21 mouse cellular contexts compared by ENCODE assay signal in the genomic region with DNA sequence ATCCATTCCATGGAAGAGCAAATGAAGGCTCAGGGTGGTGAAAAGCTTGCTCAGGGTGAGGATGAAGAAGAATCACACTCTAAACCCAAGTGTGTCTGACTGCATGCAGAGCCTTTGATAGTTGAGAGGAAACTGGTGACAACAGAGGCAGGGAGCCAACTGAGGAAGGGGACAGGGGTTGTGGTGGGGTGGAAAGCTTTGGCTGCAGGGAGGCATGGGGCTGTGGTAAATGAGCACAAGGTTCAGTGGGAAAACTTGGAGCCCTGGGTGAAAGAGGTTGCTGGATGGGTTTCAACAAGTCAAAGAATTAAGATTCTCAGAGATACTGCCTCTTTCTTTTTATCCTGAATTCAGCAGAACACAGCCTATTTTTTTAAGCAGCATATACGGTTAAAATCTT. TPM values are rescaled to one million over a fixed set of nuclear protein-coding genes. Genes with fewer than 3 reads are reported as not detected.
DNase-seq lines count a peak whose midpoint lies in the region; ATAC-seq and TF ChIP-seq lines count a peak whose summit lies in the region.
"Had no signal": no experiment of that assay in that cellular context is flagged by ENCODE, and none has a peak within 500 bp of the region (broad histone marks: within the 10 kb centered on the region; RNA-seq: fewer than 3 reads in every experiment).

No protein-coding gene starts in this region.

- peaks cover 3% of the 10 kb centered on the region for H3K4me1 ChIP-seq in heart, adult 2 months (ENCODE audit: control insufficient read depth, insufficient read depth, low read length)
- H3K4me1 ChIP-seq in hindbrain, embryonic 13.5 days (replicated peaks), result peaks cover 5% of the 10 kb centered on the region; the same call in 1 of the 2 replicates
- no peaks in the 10 kb centered on the region for H3K4me1 ChIP-seq in hindbrain, embryonic 11.5 days (replicated peaks; ENCODE audit: control insufficient read depth, insufficient read depth, low read length)
- peaks cover 7% of the 10 kb centered on the region for H3K4me1 ChIP-seq in lung, embryonic 16.5 days (replicated peaks; ENCODE audit: control insufficient read depth, insufficient read depth, low read length)
- H3K4me1 ChIP-seq in stomach, embryonic 16.5 days (ENCODE audit: control insufficient read depth, insufficient read depth, low read length), result peaks cover 17% of the 10 kb centered on the region

- H3K36me3 ChIP-seq in heart, adult 2 months (ENCODE audit: control insufficient read depth, insufficient read depth, low read length), result no peaks in the 10 kb centered on the region
- no peaks in the 10 kb centered on the region for H3K36me3 ChIP-seq in hindbrain, embryonic 13.5 days
- no peaks in the 10 kb centered on the region for H3K36me3 ChIP-seq in hindbrain, embryonic 11.5 days (ENCODE audit: control insufficient read depth, insufficient read depth, low read length)
- no peaks in the 10 kb centered on the region for H3K36me3 ChIP-seq in lung, embryonic 16.5 days (ENCODE audit: control insufficient read depth, insufficient read depth, low read length)
- H3K36me3 ChIP-seq in stomach, embryonic 16.5 days (ENCODE audit: control insufficient read depth, insufficient read depth, low read length), result no peaks in the 10 kb centered on the region
- H3K36me3 ChIP-seq: hindbrain, embryonic 12.5 days; intestine, embryonic 15.5 days had no signal

- H3K4me3 ChIP-seq in heart, adult 2 months, result no peak overlapping the region
- no peak overlapping the region for H3K4me3 ChIP-seq in hindbrain, embryonic 13.5 days
- H3K4me3 ChIP-seq in hindbrain, embryonic 11.5 days (ENCODE audit: low read depth, low read length), result no peak overlapping the region
- H3K4me3 ChIP-seq in lung, embryonic 16.5 days (ENCODE audit: low read length), result no peak overlapping the region
- no peak overlapping the region for H3K4me3 ChIP-seq in stomach, embryonic 16.5 days (replicated peaks; ENCODE audit: low read length)
- H3K4me3 ChIP-seq: forebrain, embryonic 10.5 days; hindbrain, embryonic 12.5 days; intestine, embryonic 15.5 days; layer of hippocampus, adult 2 months; midbrain, embryonic 10.5 days had no signal

- intact Hi-C loops in heart, adult 2 months (cut with DNase I), result no loop called here

- 0 out of 2 replicates have a peak, but pooled peaks cover 4% of the 10 kb centered on the region for H3K9me3 ChIP-seq in hindbrain, embryonic 13.5 days
- H3K9me3 ChIP-seq in hindbrain, embryonic 11.5 days (ENCODE audit: control insufficient read depth, low read length), result no peaks in the 10 kb centered on the region
- peaks cover 2% of the 10 kb centered on the region; the same call in 1 of the 2 replicates for H3K9me3 ChIP-seq in lung, embryonic 16.5 days (ENCODE audit: control insufficient read depth, low read length)
- no peaks in the 10 kb centered on the region for H3K9me3 ChIP-seq in stomach, embryonic 16.5 days (replicated peaks; ENCODE audit: control insufficient read depth, low read length)
- H3K9me3 ChIP-seq: forebrain, embryonic 10.5 days; hindbrain, embryonic 12.5 days; intestine, embryonic 15.5 days; midbrain, embryonic 10.5 days had no signal

- no peaks in the 10 kb centered on the region for H3K79me2 ChIP-seq in heart, adult 2 months (replicated peaks; ENCODE audit: control insufficient read depth, insufficient read depth, low read length)

- TF ChIP-seq CTCF in heart, adult 2 months (IDR thresholded peaks at IDR 0.05), result no peak

- no peak for ATAC-seq in hindbrain, embryonic 13.5 days (ENCODE audit: low FRiP score)
- no peak for ATAC-seq in hindbrain, embryonic 11.5 days (ENCODE audit: low FRiP score)
- ATAC-seq in lung, embryonic 16.5 days (ENCODE audit: low read depth), result peak; percentile 38; the same call in 1 of the 2 replicates
- no peak for ATAC-seq in stomach, embryonic 16.5 days (ENCODE audit: insufficient read depth, low FRiP score)
- ATAC-seq: forebrain, embryonic 16.5 days; intestine, embryonic 15.5 days had no signal

- no peak for TF ChIP-seq POLR2A in heart, adult 2 months (IDR thresholded peaks at IDR 0.05; ENCODE audit: insufficient read depth, low read depth, low read length)

- TF ChIP-seq EP300 in heart, adult 2 months (IDR thresholded peaks at IDR 0.05; ENCODE audit: insufficient read depth, low read depth, low read length), result no peak

- no peaks in the 10 kb centered on the region for H3K27me3 ChIP-seq in heart, adult 2 months (ENCODE audit: control insufficient read depth, insufficient read depth, low read length)
- H3K27me3 ChIP-seq in hindbrain, embryonic 13.5 days, result no peaks in the 10 kb centered on the region
- H3K27me3 ChIP-seq in hindbrain, embryonic 11.5 days (ENCODE audit: control insufficient read depth, insufficient read depth, low read length), result no peaks in the 10 kb centered on the region
- H3K27me3 ChIP-seq in lung, embryonic 16.5 days (ENCODE audit: control insufficient read depth, insufficient read depth, low read depth, low read length), result no peaks in the 10 kb centered on the region
- no peaks in the 10 kb centered on the region for H3K27me3 ChIP-seq in stomach, embryonic 16.5 days (ENCODE audit: control insufficient read depth, insufficient read depth, low read length)
- H3K27me3 ChIP-seq: hindbrain, embryonic 12.5 days; intestine, embryonic 15.5 days had no signal

- H3K4me2 ChIP-seq in hindbrain, embryonic 13.5 days, result no peak overlapping the region
- no peak overlapping the region for H3K4me2 ChIP-seq in hindbrain, embryonic 11.5 days (replicated peaks; ENCODE audit: low read depth, low read length)
- no peak overlapping the region for H3K4me2 ChIP-seq in lung, embryonic 16.5 days (ENCODE audit: low read depth, low read length)
- H3K4me2 ChIP-seq in stomach, embryonic 16.5 days (ENCODE audit: low read depth, low read length), result no peak overlapping the region
- H3K4me2 ChIP-seq: hindbrain, embryonic 12.5 days; intestine, embryonic 15.5 days; liver, embryonic 11.5 days had no signal

- no peak overlapping the region for H3K27ac ChIP-seq in heart, adult 2 months
- H3K27ac ChIP-seq in hindbrain, embryonic 13.5 days, result 0 out of 2 replicates have a peak overlapping the region, but pooled peaks have one; percentile 18
- no peak overlapping the region for H3K27ac ChIP-seq in hindbrain, embryonic 11.5 days (ENCODE audit: low read depth, low read length)
- no peak overlapping the region for H3K27ac ChIP-seq in lung, embryonic 16.5 days (ENCODE audit: low read length)
- H3K27ac ChIP-seq in stomach, embryonic 16.5 days (ENCODE audit: low read length), result peak overlapping the region; percentile 12; the same call in 1 of the 2 replicates
- H3K27ac ChIP-seq: forebrain, embryonic 10.5 days; hindbrain, embryonic 12.5 days; intestine, embryonic 15.5 days; layer of hippocampus, adult 2 months; midbrain, embryonic 10.5 days had no signal

- H3K9ac ChIP-seq in heart, adult 2 months (ENCODE audit: low read depth, low read length), result no peak overlapping the region
- H3K9ac ChIP-seq in hindbrain, embryonic 13.5 days, result no peak overlapping the region
- no peak overlapping the region for H3K9ac ChIP-seq in hindbrain, embryonic 11.5 days (ENCODE audit: low read depth, low read length)
- H3K9ac ChIP-seq in lung, embryonic 16.5 days (ENCODE audit: low read length), result no peak overlapping the region
- H3K9ac ChIP-seq in stomach, embryonic 16.5 days (ENCODE audit: low read length), result no peak overlapping the region
- H3K9ac ChIP-seq: hindbrain, embryonic 12.5 days; intestine, embryonic 15.5 days had no signal

- WGBS in heart, adult 2 months, result 8% methylated on average over 1 of the region's 1 CpGs
- WGBS in hindbrain, embryonic 13.5 days, result 69% methylated on average over 1 of the region's 1 CpGs
- WGBS in hindbrain, embryonic 11.5 days, result 69% methylated on average over 1 of the region's 1 CpGs
- 39% methylated on average over 1 of the region's 1 CpGs for WGBS in lung, embryonic 16.5 days
- WGBS in stomach, embryonic 16.5 days, result 11% methylated on average over 1 of the region's 1 CpGs

- DNase-seq in heart, adult 11 months, result peak; percentile 63
- DNase-seq in heart, adult 2 months, result no peak
- DNase-seq in hindbrain, embryonic 11.5 days (ENCODE audit: low spot score), result no peak
- no peak for DNase-seq in lung, postnatal 25 days (ENCODE audit: low spot score)
- no peak for DNase-seq in gastrocnemius, postnatal 10 days
- DNase-seq: cerebellum, adult 8-10 months; gastrocnemius, postnatal 25 days; kidney, adult 8-10 months; kidney, postnatal 14 days; lung, adult 18-20 months; thymus, postnatal 25 days had no signal

RNA-seq across cellular contexts. Expression of gene Suclg2, which starts 43.9 kb away (rescaled TPM):
- 100 to 1,000 TPM; 151 to 179 TPM for total RNA-seq in heart, adult 2 months (2021)
- 47.8 and 78.8 TPM in 2 replicates for polyA plus RNA-seq in heart, adult 2 months (2012; rRNA removed)
- 17.1 TPM in 2 replicates for polyA plus RNA-seq in hindbrain, embryonic 13.5 days (2015; fragmentation: Nextera tagmentation; extraction: Ambion mirVana)
- 38.1 and 43.2 TPM in 2 replicates for polyA plus RNA-seq in hindbrain, embryonic 11.5 days (2014; fragmentation: Nextera tagmentation; extraction: Ambion mirVana)
- polyA plus RNA-seq in lung, embryonic 16.5 days (2015; fragmentation: Nextera tagmentation; extraction: Ambion mirVana), result 66.2 and 67.7 TPM in 2 replicates
- 93.5 and 97.1 TPM in 2 replicates for polyA plus RNA-seq in stomach, embryonic 16.5 days (2015; fragmentation: Nextera tagmentation; extraction: Ambion mirVana)
- 10 to 100 TPM; 40.3 to 44.6 TPM for total RNA-seq in gastrocnemius, postnatal 10 days (2021)

Comparison
In these comparisons a context has a peak if more than half of its experiments do, and no peak if none do; other contexts are left out.
1. H3K27ac ChIP-seq: peak in hindbrain, embryonic 13.5 days (single experiment) and stomach, embryonic 16.5 days (single experiment); none in heart, adult 2 months (single experiment), hindbrain, embryonic 11.5 days (single experiment) and lung, embryonic 16.5 days (single experiment).